Mouse (Mus musculus): ENCODE results near the gene Gm7168. TPM values are rescaled to one million over a fixed set of nuclear protein-coding genes. Genes with fewer than 3 reads are reported as not detected.
A peak's percentile ranks its signal among the peaks of the same experiment; 100 is the strongest.
"Not testable (repeated sequence)": the region's sequence is repeated elsewhere in the genome, so short reads cannot be mapped to it uniquely, and the experiment has no call there.

The Gm7168 gene
- polyA plus RNA-seq, 1 experiment from 2014 or later: not detected

- no peaks in the 10 kb centered on the region for H3K9me3 ChIP-seq (replicated peaks)
- H3K36me3 ChIP-seq: no peaks in the 10 kb centered on the region
- H3K4me2 ChIP-seq (replicated peaks): no peak overlapping the region
- H3K27me3 ChIP-seq: no peaks in the 10 kb centered on the region
- 80% methylated on average over 9 of the region's 9 CpGs for WGBS
- H3K4me3 ChIP-seq (replicated peaks): no peak overlapping the region
- H3K9ac ChIP-seq: no peak overlapping the region
- no peaks in the 10 kb centered on the region for H3K4me1 ChIP-seq
- H3K27ac ChIP-seq (replicated peaks): no peak overlapping the region
- no peak for ATAC-seq (ENCODE audit: insufficient number of reproducible peaks, low FRiP score, low TSS enrichment, low read depth)
Observed at GRCm38 (mm10) chr17:13930421-13930820, 17.8 kb upstream of the Gm7168 start.

DNA sequence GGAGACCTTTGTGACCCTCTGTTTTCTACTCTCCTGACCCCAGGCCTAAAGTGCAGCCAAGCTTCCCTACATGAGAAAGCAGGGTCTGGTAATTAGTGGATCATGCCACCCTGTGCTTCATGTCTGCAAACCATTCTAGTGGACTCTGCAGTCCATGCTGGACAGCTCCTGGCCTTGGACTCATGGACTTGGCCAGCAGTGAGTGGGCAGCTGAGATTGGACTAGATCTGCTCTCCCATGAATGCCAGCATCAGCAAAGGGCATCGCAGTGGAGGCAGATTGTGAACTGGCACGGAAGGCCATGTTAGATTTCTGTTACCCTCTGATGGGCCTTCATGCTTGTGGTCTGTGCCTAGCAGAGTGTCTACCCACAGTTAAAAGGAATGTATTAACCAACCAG lies 12.8 kb upstream of the Gm7168 start:
- not testable (repeated sequence) for H3K4me1 ChIP-seq; H3K9me3 ChIP-seq (replicated peaks); H3K27me3 ChIP-seq; H3K4me2 ChIP-seq (replicated peaks); H3K36me3 ChIP-seq; ATAC-seq (ENCODE audit: insufficient number of reproducible peaks, low FRiP score, low TSS enrichment, low read depth); H3K27ac ChIP-seq (replicated peaks); H3K9ac ChIP-seq; H3K4me3 ChIP-seq (replicated peaks)
- 92% methylated on average over 2 of the region's 2 CpGs for WGBS

GRCm38 (mm10) chr17:13937787-13938186 lies 10.4 kb upstream of the Gm7168 start:
- Histone ChIP-seq H3K4me2 (replicated peaks) (no peak overlapping the region), H3K9ac (no peak overlapping the region), H3K9me3 (replicated peaks) (no peaks in the 10 kb centered on the region), H3K27ac (replicated peaks) (no peak overlapping the region), H3K4me1 (no peaks in the 10 kb centered on the region), H3K27me3 (no peaks in the 10 kb centered on the region), H3K36me3 (no peaks in the 10 kb centered on the region), H3K4me3 (replicated peaks) (no peak overlapping the region)
- WGBS: 95% methylated on average over 4 of the region's 4 CpGs
- no peak for ATAC-seq (ENCODE audit: insufficient number of reproducible peaks, low FRiP score, low TSS enrichment, low read depth)

GRCm38 (mm10) chr17:13938652-13939051 lies 9.5 kb upstream of the Gm7168 start:
- Histone ChIP-seq H3K9ac (no peak overlapping the region), H3K9me3 (replicated peaks) (no peaks in the 10 kb centered on the region), H3K4me1 (no peaks in the 10 kb centered on the region), H3K4me3 (replicated peaks) (no peak overlapping the region), H3K27ac (replicated peaks) (no peak overlapping the region), H3K36me3 (no peaks in the 10 kb centered on the region), H3K4me2 (replicated peaks) (no peak overlapping the region), H3K27me3 (no peaks in the 10 kb centered on the region)
- WGBS: 67% methylated on average over 3 of the region's 3 CpGs
- peak; percentile 65 for ATAC-seq (ENCODE audit: insufficient number of reproducible peaks, low FRiP score, low TSS enrichment, low read depth)

DNA sequence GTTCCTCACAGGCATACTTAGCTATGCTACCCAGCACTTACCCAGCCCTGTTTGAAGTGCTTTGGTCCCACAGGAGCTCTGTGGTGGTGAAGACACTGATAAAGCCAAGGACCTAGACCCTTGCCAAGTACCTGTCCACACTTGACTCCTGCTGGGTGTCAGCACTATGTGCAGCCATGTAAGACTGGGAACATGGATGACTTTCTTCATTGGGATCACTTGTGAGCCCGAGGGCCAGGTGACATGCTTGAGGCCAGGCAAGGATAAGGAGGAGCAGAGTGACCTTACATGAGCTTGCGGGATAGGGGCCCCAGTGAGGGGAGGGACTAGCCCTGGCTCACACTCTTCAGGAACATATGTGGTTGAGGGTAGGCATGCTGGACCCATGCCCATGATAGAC lies 8.9 kb upstream of the Gm7168 start:
- not testable (repeated sequence) for H3K36me3 ChIP-seq; H3K4me1 ChIP-seq; H3K9ac ChIP-seq; H3K27ac ChIP-seq (replicated peaks); H3K4me3 ChIP-seq (replicated peaks); H3K9me3 ChIP-seq (replicated peaks); H3K27me3 ChIP-seq; ATAC-seq (ENCODE audit: insufficient number of reproducible peaks, low FRiP score, low TSS enrichment, low read depth); H3K4me2 ChIP-seq (replicated peaks)
- 74% methylated on average over 2 of the region's 2 CpGs for WGBS

GRCm38 (mm10) chr17:13940487-13940886 lies 7.7 kb upstream of the Gm7168 start:
- no peaks in the 10 kb centered on the region for H3K27me3 ChIP-seq
- ATAC-seq (ENCODE audit: insufficient number of reproducible peaks, low FRiP score, low TSS enrichment, low read depth): no peak

GRCm38 (mm10) chr17:13951570-13951969 lies 3.4 kb downstream of the Gm7168 start:
- not testable (repeated sequence) for H3K27me3 ChIP-seq; H3K9ac ChIP-seq; H3K36me3 ChIP-seq; H3K4me3 ChIP-seq (replicated peaks); H3K4me1 ChIP-seq; H3K9me3 ChIP-seq (replicated peaks); H3K4me2 ChIP-seq (replicated peaks); ATAC-seq (ENCODE audit: insufficient number of reproducible peaks, low FRiP score, low TSS enrichment, low read depth); H3K27ac ChIP-seq (replicated peaks)
- 83% methylated on average over 1 of the region's 1 CpGs for WGBS

More at GRCm38 (mm10) chr17:13940487-13940886, 7.7 kb upstream of the Gm7168 start:
- H3K36me3 ChIP-seq: no peaks in the 10 kb centered on the region
- H3K9ac ChIP-seq: no peak overlapping the region
- no peak overlapping the region for H3K4me2 ChIP-seq (replicated peaks)
- H3K4me3 ChIP-seq (replicated peaks): no peak overlapping the region
- H3K9me3 ChIP-seq (replicated peaks): no peaks in the 10 kb centered on the region
- H3K27ac ChIP-seq (replicated peaks): no peak overlapping the region
- 82% methylated on average over 1 of the region's 1 CpGs for WGBS
- no peaks in the 10 kb centered on the region for H3K4me1 ChIP-seq

GRCm38 (mm10) chr17:13958129-13958528 lies 10.0 kb downstream of the Gm7168 start:
- H3K4me2 ChIP-seq (replicated peaks); H3K9ac ChIP-seq; ATAC-seq (ENCODE audit: insufficient number of reproducible peaks, low FRiP score, low TSS enrichment, low read depth); H3K27ac ChIP-seq (replicated peaks); H3K9me3 ChIP-seq (replicated peaks); H3K4me1 ChIP-seq; H3K36me3 ChIP-seq; H3K27me3 ChIP-seq; H3K4me3 ChIP-seq (replicated peaks): not testable (repeated sequence)
- WGBS: 61% methylated on average over 1 of the region's 2 CpGs

- H3K4me3 ChIP-seq (replicated peaks); H3K4me1 ChIP-seq; H3K27ac ChIP-seq (replicated peaks); H3K36me3 ChIP-seq; H3K4me2 ChIP-seq (replicated peaks); H3K27me3 ChIP-seq; H3K9ac ChIP-seq; ATAC-seq (ENCODE audit: insufficient number of reproducible peaks, low FRiP score, low TSS enrichment, low read depth); H3K9me3 ChIP-seq (replicated peaks): not testable (repeated sequence)
- 93% methylated on average over 3 of the region's 3 CpGs for WGBS
Observed at GRCm38 (mm10) chr17:13962245-13962644, 14.1 kb downstream of the Gm7168 start.

- not testable (repeated sequence) for H3K27me3 ChIP-seq; H3K36me3 ChIP-seq; ATAC-seq (ENCODE audit: insufficient number of reproducible peaks, low FRiP score, low TSS enrichment, low read depth); H3K4me3 ChIP-seq (replicated peaks); H3K9ac ChIP-seq; H3K27ac ChIP-seq (replicated peaks); H3K9me3 ChIP-seq (replicated peaks); H3K4me2 ChIP-seq (replicated peaks); H3K4me1 ChIP-seq
- WGBS: 68% methylated on average over 1 of the region's 2 CpGs
Observed at GRCm38 (mm10) chr17:13965048-13965447, 16.9 kb downstream of the Gm7168 start.

DNA sequence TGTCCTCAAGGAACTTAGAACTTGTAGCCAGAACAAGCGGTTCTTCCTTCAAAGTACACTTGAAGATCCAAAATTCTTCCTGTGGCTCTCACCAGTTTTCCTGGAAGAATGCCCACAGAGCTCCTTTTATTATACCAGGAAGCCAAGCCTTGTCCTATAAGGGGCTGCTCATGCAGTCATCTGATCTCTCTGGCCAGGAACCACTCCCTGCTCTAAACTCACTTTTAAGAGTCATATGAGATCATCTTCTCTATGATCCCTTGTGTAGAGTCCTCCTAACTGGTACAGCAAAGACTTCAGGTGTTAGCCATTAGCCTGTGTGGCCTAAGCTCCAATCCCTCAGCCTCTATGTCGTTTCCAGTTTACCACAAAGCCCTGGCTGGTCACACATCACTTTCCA lies 21.7 kb downstream of the Gm7168 start:
- H3K27me3 ChIP-seq; H3K27ac ChIP-seq (replicated peaks); H3K9me3 ChIP-seq (replicated peaks); H3K36me3 ChIP-seq; H3K9ac ChIP-seq; ATAC-seq (ENCODE audit: insufficient number of reproducible peaks, low FRiP score, low TSS enrichment, low read depth); H3K4me1 ChIP-seq; H3K4me3 ChIP-seq (replicated peaks); H3K4me2 ChIP-seq (replicated peaks): not testable (repeated sequence)
- WGBS: 58% methylated on average over 1 of the region's 2 CpGs

DNA sequence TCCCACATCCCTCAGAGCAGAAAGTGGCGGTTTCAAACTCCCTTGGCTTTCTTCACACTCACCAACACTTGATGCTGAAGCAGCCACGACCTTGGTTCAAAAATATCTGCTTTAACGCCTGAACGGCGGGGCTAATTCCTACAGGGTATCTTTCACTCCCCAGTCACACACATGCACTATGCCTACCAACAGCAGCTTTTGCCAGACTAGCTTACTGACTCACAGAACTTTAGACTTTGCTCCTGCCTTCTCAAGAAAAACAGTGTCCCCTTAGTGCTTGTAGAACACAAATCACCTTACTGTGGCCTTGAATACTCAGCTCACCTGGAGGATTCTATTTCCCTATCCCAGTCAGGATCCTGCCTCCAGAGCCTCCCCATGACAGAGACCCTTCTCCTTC lies 22.6 kb downstream of the Gm7168 start:
- not testable (repeated sequence) for H3K9me3 ChIP-seq (replicated peaks); H3K4me3 ChIP-seq (replicated peaks); H3K9ac ChIP-seq; H3K36me3 ChIP-seq; H3K27ac ChIP-seq (replicated peaks); H3K27me3 ChIP-seq; ATAC-seq (ENCODE audit: insufficient number of reproducible peaks, low FRiP score, low TSS enrichment, low read depth); H3K4me2 ChIP-seq (replicated peaks); H3K4me1 ChIP-seq
- WGBS: 86% methylated on average over 5 of the region's 5 CpGs
